Mouse (Mus musculus) forebrain, embryonic 10.5 days (tissue): ENCODE measurements around the gene Grasp. TPM values are rescaled to one million over a fixed set of nuclear protein-coding genes. Genes with fewer than 3 reads are reported as not detected.

Experiments
- DNase-seq: peaks from one replicate; pipeline ENCODE4 v3.0.0-alpha.2; 2017; ENCODE audit warnings: low spot score; ENCODE audit errors: extremely low spot score
- H3K27ac ChIP-seq: fragments of 300-500 bp; sonication (generic); 2 replicates; pipeline ENCODE4 v1.5.1; 2016; ENCODE audit warnings: mild to moderate bottlenecking
- H3K27me3 ChIP-seq: fragments of 300-500 bp; sonication (generic); 2 replicates; pipeline ENCODE4 v1.6.1; 2016; ENCODE audit warnings: mild to moderate bottlenecking; ENCODE audit not compliant: poor library complexity, severe bottlenecking
- H3K36me3 ChIP-seq: fragments of 300-500 bp; sonication (generic); replicated peaks from 2 replicates; pipeline ENCODE4 v1.6.1; 2016; ENCODE audit warnings: mild to moderate bottlenecking, moderate library complexity
- H3K4me1 ChIP-seq: fragments of 300-500 bp; sonication (generic); 2 replicates; pipeline ENCODE4 v1.6.1; 2016
- H3K4me3 ChIP-seq: fragments of 300-500 bp; sonication (generic); 2 replicates; pipeline ENCODE4 v1.5.1; 2016; ENCODE audit warnings: mild to moderate bottlenecking, moderate library complexity
- H3K9me3 ChIP-seq: fragments of 300-500 bp; sonication (generic); 2 replicates; pipeline ENCODE4 v1.6.1; 2016; ENCODE audit warnings: mild to moderate bottlenecking, moderate library complexity
- WGBS: fragments of 180-500 bp; shearing (Covaris S2); methylation state at CpG from one replicate; pipeline ENCODE4 v1.1.7; 2016; 5-methylcytosine and 5-hydroxymethylcytosine counted together
- polyA plus RNA-seq: library from polyadenylated mRNA; unstranded; fragments of >200 nt; fragmentation: Nextera tagmentation; extraction: Ambion mirVana; gene quantifications from 2 replicates; pipeline ENCODE4 v1.2.1, GENCODE M21; 2016

Gene Grasp
- polyA plus RNA-seq, 1 experiment from 2014 or later = 4.1 TPM

- H3K4me3 ChIP-seq = no peak overlapping the region
- H3K9me3 ChIP-seq = no peaks in the 10 kb centered on the region; the same call in 1 of the 2 replicates
- H3K27me3 ChIP-seq = no peaks in the 10 kb centered on the region
- WGBS = 98% methylated on average over 3 of the region's 3 CpGs
- H3K4me1 ChIP-seq = peaks cover 36% of the 10 kb centered on the region
- H3K27ac ChIP-seq = no peak overlapping the region
- H3K36me3 ChIP-seq = peaks cover 36% of the 10 kb centered on the region
- no peak for DNase-seq
Measured at GRCm38 (mm10) chr15:101185549-101185948, 38.4 kb upstream of the Grasp start.

GRCm38 (mm10) chr15:101187907-101188306, 36.1 kb upstream of the Grasp start:
- WGBS = 84% methylated on average over 5 of the region's 5 CpGs

GRCm38 (mm10) chr15:101189981-101190761, 33.8 kb upstream of the Grasp start:
- Histone ChIP-seq H3K9me3 (peaks cover 1% of the 10 kb centered on the region; the same call in 1 of the 2 replicates), H3K4me1 (peaks cover 42% of the 10 kb centered on the region), H3K36me3 (peaks cover 29% of the 10 kb centered on the region), H3K27ac (no peak overlapping the region), H3K4me3 (no peak overlapping the region), H3K27me3 (no peaks in the 10 kb centered on the region)
- DNase-seq = no peak
- WGBS = 85% methylated on average over 10 of the region's 10 CpGs

More at GRCm38 (mm10) chr15:101187907-101188306, 36.1 kb upstream of the Grasp start:
- Histone ChIP-seq H3K4me3 (no peak overlapping the region), H3K36me3 (peaks cover 34% of the 10 kb centered on the region), H3K4me1 (peaks cover 39% of the 10 kb centered on the region), H3K27me3 (no peaks in the 10 kb centered on the region), H3K27ac (no peak overlapping the region), H3K9me3 (no peaks in the 10 kb centered on the region; the same call in 1 of the 2 replicates)
- no peak for DNase-seq

- H3K9me3 ChIP-seq = 0 out of 2 replicates have a peak, but pooled peaks cover 5% of the 10 kb centered on the region
- H3K4me3 ChIP-seq = no peak overlapping the region
- WGBS = 82% methylated on average over 5 of the region's 5 CpGs
- peaks cover 29% of the 10 kb centered on the region for H3K36me3 ChIP-seq
- H3K4me1 ChIP-seq = peaks cover 42% of the 10 kb centered on the region
- no peak overlapping the region for H3K27ac ChIP-seq
- no peak for DNase-seq
- H3K27me3 ChIP-seq = no peaks in the 10 kb centered on the region
Measured at GRCm38 (mm10) chr15:101190762-101191150, 33.2 kb upstream of the Grasp start.

- peaks cover 31% of the 10 kb centered on the region for H3K36me3 ChIP-seq
- H3K27me3 ChIP-seq = no peaks in the 10 kb centered on the region
- H3K4me1 ChIP-seq = peaks cover 42% of the 10 kb centered on the region
- H3K9me3 ChIP-seq = 0 out of 2 replicates have a peak, but pooled peaks cover 5% of the 10 kb centered on the region
- DNase-seq = peak; percentile 69
- peak overlapping the region; percentile 73 for H3K27ac ChIP-seq
- H3K4me3 ChIP-seq = peak overlapping the region; percentile 18; the same call in 1 of the 2 replicates
- WGBS = 21% methylated on average over 13 of the region's 13 CpGs
Measured at GRCm38 (mm10) chr15:101191459-101192259, 32.3 kb upstream of the Grasp start.

- no peak overlapping the region for H3K4me3 ChIP-seq
- 0 out of 2 replicates have a peak, but pooled peaks cover 5% of the 10 kb centered on the region for H3K9me3 ChIP-seq
- H3K4me1 ChIP-seq = peaks cover 42% of the 10 kb centered on the region
- H3K27ac ChIP-seq = peak overlapping the region; percentile 73; the same call in 1 of the 2 replicates
- no peaks in the 10 kb centered on the region for H3K27me3 ChIP-seq
- no peak for DNase-seq
- H3K36me3 ChIP-seq = peaks cover 37% of the 10 kb centered on the region
- 50% methylated on average over 7 of the region's 7 CpGs for WGBS
Measured at GRCm38 (mm10) chr15:101192260-101192640, 31.7 kb upstream of the Grasp start.

- Histone ChIP-seq H3K36me3 (peaks cover 41% of the 10 kb centered on the region), H3K27ac (peak overlapping the region; percentile 73; the same call in 1 of the 2 replicates), H3K4me3 (no peak overlapping the region), H3K4me1 (peaks cover 42% of the 10 kb centered on the region), H3K27me3 (no peaks in the 10 kb centered on the region), H3K9me3 (0 out of 2 replicates have a peak, but pooled peaks cover 5% of the 10 kb centered on the region)
- no peak for DNase-seq
- WGBS = 91% methylated on average over 7 of the region's 7 CpGs
Measured at GRCm38 (mm10) chr15:101192651-101193050, 31.3 kb upstream of the Grasp start.

- 93% methylated on average over 6 of the region's 6 CpGs for WGBS
- H3K36me3 ChIP-seq = peaks cover 54% of the 10 kb centered on the region
- no peak overlapping the region for H3K27ac ChIP-seq
- no peak overlapping the region for H3K4me3 ChIP-seq
- peaks cover 42% of the 10 kb centered on the region for H3K4me1 ChIP-seq
- no peaks in the 10 kb centered on the region for H3K27me3 ChIP-seq
- H3K9me3 ChIP-seq = 0 out of 2 replicates have a peak, but pooled peaks cover 5% of the 10 kb centered on the region
- DNase-seq = no peak
Measured at GRCm38 (mm10) chr15:101193971-101194370, 30.0 kb upstream of the Grasp start.

GRCm38 (mm10) chr15:101194951-101195823, 28.8 kb upstream of the Grasp start:
- DNase-seq = no peak
- WGBS = 95% methylated on average over 16 of the region's 16 CpGs
- Histone ChIP-seq H3K4me1 (peaks cover 32% of the 10 kb centered on the region), H3K27me3 (no peaks in the 10 kb centered on the region), H3K27ac (no peak overlapping the region), H3K36me3 (peaks cover 66% of the 10 kb centered on the region), H3K9me3 (0 out of 2 replicates have a peak, but pooled peaks cover 5% of the 10 kb centered on the region), H3K4me3 (no peak overlapping the region)

- Histone ChIP-seq H3K27me3 (no peaks in the 10 kb centered on the region), H3K4me1 (peaks cover 21% of the 10 kb centered on the region), H3K27ac (no peak overlapping the region), H3K9me3 (0 out of 2 replicates have a peak, but pooled peaks cover 5% of the 10 kb centered on the region), H3K4me3 (no peak overlapping the region), H3K36me3 (peaks cover 77% of the 10 kb centered on the region)
- 94% methylated on average over 8 of the region's 8 CpGs for WGBS
- no peak for DNase-seq
Measured at GRCm38 (mm10) chr15:101196079-101196795, 27.8 kb upstream of the Grasp start.

GRCm38 (mm10) chr15:101196961-101197360, 27.0 kb upstream of the Grasp start:
- Histone ChIP-seq H3K4me3 (no peak overlapping the region), H3K36me3 (peaks cover 84% of the 10 kb centered on the region), H3K9me3 (0 out of 2 replicates have a peak, but pooled peaks cover 5% of the 10 kb centered on the region), H3K27ac (no peak overlapping the region), H3K4me1 (peaks cover 14% of the 10 kb centered on the region), H3K27me3 (no peaks in the 10 kb centered on the region)
- no peak for DNase-seq
